Mouse (Mus musculus): Measurements from ENCODE around the gene Fbxl14.
A peak's percentile ranks its signal among the peaks of the same experiment; 100 is the strongest.
"Not testable (repeated sequence)": the region's sequence is repeated elsewhere in the genome, so short reads cannot be mapped to it uniquely, and the experiment has no call there.

Fbxl14 gene

DNA sequence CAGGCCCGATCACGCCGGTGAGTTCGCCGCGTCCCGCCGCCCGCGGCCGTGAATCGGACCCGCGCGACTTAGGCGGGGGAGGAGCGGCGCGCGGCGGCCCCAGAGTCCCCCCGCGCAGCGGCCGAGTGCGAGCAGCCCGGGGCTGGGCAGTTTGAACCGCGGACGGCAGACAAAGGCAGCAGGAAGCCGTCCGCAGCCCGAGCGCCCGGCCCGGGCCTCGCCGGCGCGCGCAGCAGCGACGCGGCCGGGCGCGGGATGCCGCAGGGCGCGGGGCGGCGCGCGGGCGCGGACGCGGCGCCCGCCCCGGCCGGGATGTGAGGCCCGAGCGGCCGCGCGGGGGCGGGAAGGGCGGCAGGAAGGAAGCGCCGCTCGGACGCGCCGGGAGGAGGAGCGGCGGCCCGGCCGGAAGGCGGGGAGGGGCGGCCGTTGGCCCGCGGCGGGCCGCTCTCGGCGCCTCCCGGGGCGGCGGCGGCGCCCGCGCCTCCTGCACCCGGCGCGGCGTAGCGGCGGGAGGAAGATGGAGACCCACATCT is at the start of gene Fbxl14:
TSS of gene Fbxl14 (plus strand) at position 326 of the 533 bp plus-strand sequence.
- DNase-seq (ENCODE audit: low spot score in 2 of 2), result peak in 1 of 2 experiments; percentile 26

- no peak for DNase-seq (ENCODE audit: low spot score in 2 of 2)
Observed at GRCm38 (mm10) chr6:119430508-119430907, 49.0 kb upstream of the Fbxl14 start.

GRCm38 (mm10) chr6:119431751-119432324 is 47.6 kb upstream of the Fbxl14 start:
- no peak for DNase-seq (ENCODE audit: low spot score in 2 of 2)

GRCm38 (mm10) chr6:119434394-119434793 is 45.1 kb upstream of the Fbxl14 start:
- no peak for DNase-seq (ENCODE audit: low spot score in 2 of 2)

GRCm38 (mm10) chr6:119437894-119438761 is 41.3 kb upstream of the Fbxl14 start:
- no peak for DNase-seq (ENCODE audit: low spot score in 2 of 2)

- not testable (repeated sequence) for DNase-seq (ENCODE audit: low spot score in 2 of 2)
Observed at GRCm38 (mm10) chr6:119442729-119443128, 36.7 kb upstream of the Fbxl14 start.

GRCm38 (mm10) chr6:119443742-119444645 is 35.5 kb upstream of the Fbxl14 start:
- peak; percentile 29 to 45 for DNase-seq (ENCODE audit: low spot score in 2 of 2)

GRCm38 (mm10) chr6:119445671-119446607 is 33.5 kb upstream of the Fbxl14 start:
- DNase-seq (ENCODE audit: low spot score in 2 of 2), result no peak

- no peak for DNase-seq (ENCODE audit: low spot score in 2 of 2)
Observed at GRCm38 (mm10) chr6:119448321-119449059, 31.0 kb upstream of the Fbxl14 start.

DNA sequence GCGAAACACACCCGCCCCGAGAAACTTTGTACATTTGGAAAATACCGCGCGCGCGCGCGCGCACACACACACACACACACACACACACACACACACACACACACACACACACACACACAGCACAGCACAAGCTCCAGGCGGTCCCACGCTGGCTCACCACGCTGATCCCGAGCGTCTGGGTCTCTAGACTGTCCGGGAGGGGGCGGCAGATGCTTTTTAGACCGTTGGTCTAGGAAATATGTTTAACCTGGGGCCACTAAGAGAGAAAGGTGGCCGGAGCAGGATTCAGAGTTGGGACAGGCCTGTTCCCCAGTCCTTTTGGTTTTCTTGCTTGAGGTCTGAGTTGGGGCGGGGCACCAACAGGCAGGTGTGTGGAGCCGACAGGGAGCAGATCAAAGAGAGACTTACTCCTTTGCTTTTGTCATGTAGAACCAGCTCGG is 30.4 kb upstream of the Fbxl14 start:
- DNase-seq (ENCODE audit: low spot score in 2 of 2), result no peak

DNA sequence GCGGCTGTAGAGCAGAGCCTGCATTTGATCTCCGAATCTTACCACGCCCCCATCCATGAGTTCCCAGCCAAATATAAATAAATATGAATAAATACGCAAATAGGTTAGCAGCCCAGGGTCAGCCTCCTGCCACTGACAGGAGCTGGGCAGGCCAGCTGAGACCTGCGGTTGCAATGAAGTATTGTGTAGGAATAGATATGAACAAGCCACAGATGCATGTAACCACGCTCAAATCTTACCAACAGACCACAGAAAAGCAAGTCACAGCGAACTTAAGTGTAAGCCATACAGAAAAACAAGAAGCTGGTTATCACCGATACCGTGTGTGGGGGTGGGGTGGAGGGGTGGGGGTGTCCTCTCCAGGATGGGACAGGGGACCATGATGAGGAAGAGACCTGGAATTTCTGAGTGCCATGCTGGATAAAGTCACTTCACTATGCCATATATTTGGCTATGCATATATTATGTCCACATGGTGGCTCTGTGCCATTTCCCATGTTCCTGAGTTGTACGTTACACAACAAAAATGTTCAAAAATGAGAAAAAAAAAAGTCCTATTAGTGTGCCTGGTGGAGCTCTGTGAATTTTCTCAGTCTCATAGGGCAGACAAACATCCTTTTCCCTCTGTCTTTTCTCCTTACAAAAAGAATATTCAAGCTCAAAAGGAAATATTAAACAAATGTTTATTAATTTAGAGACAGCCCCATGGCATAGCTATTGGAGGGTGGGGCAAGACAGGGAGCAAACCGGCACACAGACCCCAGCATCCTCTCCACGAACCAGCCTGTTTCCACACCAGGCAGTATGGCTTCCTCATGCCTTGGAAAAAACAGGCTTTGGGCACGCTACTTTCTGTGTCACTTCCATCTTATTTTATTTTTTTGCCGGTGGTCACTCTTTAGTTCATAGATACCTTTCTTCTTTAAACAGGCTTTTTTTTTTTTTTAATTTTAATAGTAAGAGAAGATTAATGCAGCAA is 28.2 kb upstream of the Fbxl14 start:
- DNase-seq (ENCODE audit: low spot score in 2 of 2), result no peak

- DNase-seq (ENCODE audit: low spot score in 2 of 2), result peak; percentile 79 to 86
Observed at GRCm38 (mm10) chr6:119451981-119452499, 27.4 kb upstream of the Fbxl14 start.

DNA sequence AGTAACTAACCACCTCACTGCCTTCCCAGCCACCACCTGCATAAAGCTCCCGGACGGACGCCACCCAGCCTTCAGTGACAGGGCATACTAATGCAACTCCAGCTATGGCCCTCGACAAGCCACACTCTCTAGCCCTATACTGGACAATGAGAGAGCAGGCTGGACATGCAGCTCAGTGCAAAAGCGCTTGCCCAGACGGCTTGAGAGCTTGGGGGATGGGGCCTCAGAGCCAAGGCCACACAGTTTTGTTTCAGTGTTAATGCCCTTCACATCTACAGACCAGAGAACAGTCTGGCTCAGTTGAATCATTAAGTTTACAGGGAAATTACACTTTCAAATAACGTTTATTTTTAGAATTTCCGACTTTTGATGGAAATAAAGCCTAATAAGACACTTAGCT is 21.3 kb upstream of the Fbxl14 start:
- no peak for DNase-seq (ENCODE audit: low spot score in 2 of 2)

DNA sequence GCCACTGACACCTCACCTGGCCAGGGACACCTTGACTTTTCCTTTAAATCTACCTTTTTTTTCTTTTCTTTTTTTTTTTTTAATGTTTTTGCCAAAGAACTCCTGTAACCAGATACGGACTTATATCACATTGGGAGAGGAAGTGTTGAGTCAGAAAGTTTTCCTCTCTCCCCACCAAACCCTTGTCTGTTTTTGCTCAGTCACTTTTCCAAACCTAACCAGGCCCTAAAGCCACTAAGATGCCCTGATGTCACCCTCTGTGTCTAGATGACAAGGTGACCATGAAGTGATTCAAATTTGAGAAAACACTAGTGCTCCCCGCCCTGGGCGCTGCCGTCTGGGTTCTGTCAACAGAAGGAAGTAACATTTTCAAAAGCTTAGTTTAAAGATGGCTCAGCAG is 20.4 kb upstream of the Fbxl14 start:
- no peak for DNase-seq (ENCODE audit: low spot score in 2 of 2)

DNA sequence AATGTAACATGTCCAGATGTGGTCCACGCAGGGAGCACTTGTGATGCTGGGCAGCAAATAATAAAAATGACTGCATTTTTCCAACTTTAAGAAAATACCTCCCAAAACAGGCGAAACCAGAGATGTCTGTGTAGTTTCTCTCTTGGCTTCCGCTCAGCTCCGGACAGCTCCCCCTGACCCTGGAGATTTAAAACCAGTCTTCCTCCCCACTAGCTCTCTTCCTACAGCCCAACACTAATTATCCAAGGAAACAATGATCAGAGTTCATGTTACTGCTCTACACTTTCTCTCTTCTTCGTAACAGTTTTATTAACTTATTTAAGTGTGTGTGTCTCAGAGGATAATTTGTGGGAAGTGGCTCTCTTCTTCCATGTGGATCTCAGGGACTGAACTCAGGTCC is 19.1 kb upstream of the Fbxl14 start:
- DNase-seq (ENCODE audit: low spot score in 2 of 2), result no peak

GRCm38 (mm10) chr6:119466161-119466560 is 13.3 kb upstream of the Fbxl14 start:
- no peak for DNase-seq (ENCODE audit: low spot score in 2 of 2)

GRCm38 (mm10) chr6:119466921-119467784 is 12.3 kb upstream of the Fbxl14 start:
- no peak for DNase-seq (ENCODE audit: low spot score in 2 of 2)

DNA sequence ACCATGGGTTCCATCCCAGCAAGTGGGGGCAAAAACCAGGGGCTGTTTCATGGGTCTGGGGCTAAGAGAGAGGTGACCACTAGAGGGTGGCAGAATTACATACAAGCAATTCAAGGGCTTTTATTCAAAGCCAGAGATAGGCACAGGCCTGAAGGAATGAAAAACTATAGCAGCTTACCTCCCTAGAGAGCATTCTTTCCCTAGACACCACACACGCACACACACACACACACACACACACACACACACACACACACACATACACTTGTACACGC is 11.7 kb upstream of the Fbxl14 start:
- no peak for DNase-seq (ENCODE audit: low spot score in 2 of 2)
